Comparison of ENCODE assay signal across 8 mouse cellular contexts in the genomic region with DNA sequence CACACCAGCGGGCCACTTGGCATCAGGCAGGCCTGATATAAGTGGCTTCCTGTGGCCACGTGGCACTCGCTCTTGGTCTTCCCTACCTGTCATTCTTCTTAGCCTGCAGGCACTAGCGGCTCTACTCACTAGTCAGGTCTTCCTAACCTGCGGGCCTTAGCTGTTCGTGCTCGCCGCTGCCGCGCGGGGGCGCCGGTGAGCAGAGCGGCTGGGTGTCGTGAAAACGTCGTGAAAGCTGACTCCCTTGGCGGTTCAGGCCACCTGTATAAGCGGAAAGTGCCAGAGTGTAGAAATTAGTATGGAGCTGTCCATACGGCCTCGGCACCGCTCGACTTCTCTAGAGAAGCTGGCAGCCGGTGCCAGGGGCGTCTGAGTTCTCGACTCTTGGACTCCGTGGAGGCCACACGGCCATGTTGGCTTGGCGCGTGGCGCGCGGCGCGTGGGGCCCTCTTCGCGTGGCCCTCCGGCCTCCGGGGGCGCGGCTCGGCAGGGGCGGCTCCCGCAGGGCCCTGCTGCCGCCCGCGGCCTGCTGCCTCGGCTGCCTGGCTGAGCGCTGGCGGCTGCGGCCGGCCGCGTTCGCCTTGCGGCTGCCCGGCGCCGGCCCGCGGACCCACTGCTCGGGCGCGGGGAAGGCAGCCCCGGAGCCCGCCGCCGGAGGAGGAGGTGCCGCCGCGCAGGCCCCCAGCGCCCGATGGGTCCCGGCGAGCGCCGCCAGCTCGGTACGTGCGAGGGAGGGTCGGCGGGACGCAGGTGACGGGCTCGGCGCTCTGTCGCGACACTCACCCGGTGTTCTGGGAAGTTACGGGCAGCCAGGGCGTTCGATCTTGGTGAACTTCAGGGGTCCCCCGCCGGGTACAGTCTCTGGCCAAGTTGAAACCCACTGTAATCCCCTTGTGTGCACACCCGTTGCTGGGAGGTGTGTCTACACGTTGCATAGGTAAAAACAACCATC. TPM values are rescaled to one million over a fixed set of nuclear protein-coding genes. Genes with fewer than 3 reads are reported as not detected.
A peak's percentile ranks its signal among the peaks of the same experiment; 100 is the strongest.
DNase-seq lines count a peak whose midpoint lies in the region; ATAC-seq lines count a peak whose summit lies in the region.

A gene (plus strand): TSS at position 260 of the 952 bp plus-strand sequence.

- DNase-seq in WW6 (ENCODE audit: low read depth, low spot score), result peak; percentile 92
- DNase-seq in cerebellum, postnatal 4 days (ENCODE audit: low spot score in 2 of 2), result peak; percentile 99
- DNase-seq in gastrocnemius, adult 18-20 months (ENCODE audit: low spot score), result peak; percentile 96
- DNase-seq in left cerebral cortex, adult 18-20 months (ENCODE audit: low spot score in 2 of 2), result peak; percentile 96 to 97
- peak; percentile 95 for DNase-seq in right cerebral cortex, adult 18-20 months
- peak; percentile 80 for DNase-seq in urinary bladder, postnatal 10 days (ENCODE audit: low spot score)

- H3K4me3 ChIP-seq in hindbrain, embryonic 16.5 days (ENCODE audit: low read length), result peak within 1 kb of the TSS; percentile 98
- H3K4me3 ChIP-seq in macrophage (ENCODE audit: inconsistent target), result peak within 1 kb of the TSS; percentile 81

- peaks cover 45% of the 10 kb centered on the region for H3K79me2 ChIP-seq in macrophage (ENCODE audit: inconsistent target)

- peak within 1 kb of the TSS; percentile 93 for H3K9ac ChIP-seq in hindbrain, embryonic 16.5 days (ENCODE audit: low read depth, low read length)

- whole genome bisulfite sequencing in hindbrain, embryonic 16.5 days, result under 1% methylated on average over 68 of the region's 96 CpGs
- WGBS in macrophage (ENCODE audit: missing documents), result under 1% methylated on average over 96 of the region's 96 CpGs

- H3K9me3 ChIP-seq in hindbrain, embryonic 16.5 days (ENCODE audit: control insufficient read depth, low read length), result no peaks in the 10 kb centered on the region

- H3K4me2 ChIP-seq in hindbrain, embryonic 16.5 days (ENCODE audit: low read length), result peak within 1 kb of the TSS; percentile 70

- peak within 1 kb of the TSS; percentile 87 for H3K27ac ChIP-seq in hindbrain, embryonic 16.5 days (ENCODE audit: low read depth, low read length)
- peak within 1 kb of the TSS; percentile 31 for H3K27ac ChIP-seq in macrophage

- H3K4me1 ChIP-seq in hindbrain, embryonic 16.5 days (ENCODE audit: control insufficient read depth, insufficient read depth, low read depth, low read length), result peaks cover 19% of the 10 kb centered on the region

- H3K36me3 ChIP-seq in hindbrain, embryonic 16.5 days (ENCODE audit: control insufficient read depth, insufficient read depth, low read length), result peaks cover 3% of the 10 kb centered on the region
- peaks cover 10% of the 10 kb centered on the region; the same call in 1 of the 2 replicates for H3K36me3 ChIP-seq in macrophage (ENCODE audit: inconsistent target)

- peak; percentile 96 for ATAC-seq in hindbrain, embryonic 16.5 days

- no peaks in the 10 kb centered on the region for H3K27me3 ChIP-seq in hindbrain, embryonic 16.5 days (replicated peaks; ENCODE audit: control insufficient read depth, insufficient read depth, low read length)

RNA-seq across cellular contexts. Expression of the gene that starts here (rescaled TPM):
- total RNA-seq in gastrocnemius, adult 18-20 months (2021), result 10 to 100 TPM; 13.4 to 15.8 TPM
- 5.6 and 6.7 TPM in 2 replicates for polyA plus RNA-seq in hindbrain, embryonic 16.5 days (2015; fragmentation: Nextera tagmentation; extraction: Ambion mirVana)
- 10 to 100 TPM; 30.4 to 31.2 TPM for total RNA-seq in left cerebral cortex, adult 18-20 months (2021)
- total RNA-seq in macrophage (2018; cell fraction: chromatin; rRNA removed), result 1 to 10 TPM in 24 of 26 experiments, under 1 TPM in 2; 0.56 to 8.2 (median 2.7) TPM
- total RNA-seq in macrophage (2018; cell fraction: cytosol; rRNA removed), result 10 to 100 TPM; 11.2 to 19.3 (median 14.3) TPM
- 10 to 100 TPM in 5 of 26 experiments, 1 to 10 TPM in 21; 1.6 to 13.4 (median 6.8) TPM for total RNA-seq in macrophage (2018; cell fraction: nucleus; rRNA removed)
- 16.5 to 24.2 TPM (median 20.4 TPM) in 3 replicates for polyA plus RNA-seq in macrophage (2018)

Comparison
In these comparisons a context has a peak if more than half of its experiments do, and no peak if none do; other contexts are left out.
1. Peak in every context shown above with its lines: DNase-seq, ATAC-seq, H3K4me3 ChIP-seq and H3K27ac ChIP-seq.